ENCODE assay signal across 29 mouse cellular contexts in the genomic region with DNA sequence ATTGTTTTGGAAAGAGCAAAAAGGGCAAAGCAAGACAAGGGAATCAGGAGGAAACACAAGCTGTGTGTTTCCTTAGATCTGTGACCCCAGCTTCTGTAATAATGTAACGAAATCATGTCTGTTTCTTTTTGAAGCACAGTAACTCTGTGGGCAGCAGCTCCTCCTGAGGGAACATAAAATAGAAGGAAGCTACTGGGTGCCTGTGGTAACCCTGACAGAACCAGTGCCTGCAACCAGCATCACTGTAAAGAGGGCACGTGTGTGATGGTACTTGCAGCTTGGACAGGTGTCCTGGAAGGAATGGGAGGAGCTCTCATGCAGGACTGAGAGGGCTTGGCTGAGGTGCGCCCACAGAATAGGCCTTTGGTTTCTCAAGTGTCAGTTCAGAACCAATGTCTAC.
DNase-seq lines count a peak whose midpoint lies in the region; ATAC-seq lines count a peak whose summit lies in the region.
"Had no signal": no experiment of that assay in that cellular context is flagged by ENCODE, and none has a peak within 500 bp of the region (broad histone marks: within the 10 kb centered on the region; RNA-seq: fewer than 3 reads in every experiment).

No protein-coding gene starts in this region.

- no peaks in the 10 kb centered on the region for H3K9me3 ChIP-seq in heart, embryonic 10.5 days
- H3K9me3 ChIP-seq: embryonic facial prominence, embryonic 15.5 days; forebrain, embryonic 10.5 days; forebrain, embryonic 12.5 days; G1E had no signal

- DNase-seq in heart, embryonic 10.5 days (ENCODE audit: low spot score), result peak; percentile 61
- DNase-seq in heart, adult 9 months (ENCODE audit: low spot score in 2 of 2), result no peak
- peak; percentile 50 for DNase-seq in 416B (ENCODE audit: low read depth)
- DNase-seq in frontal cortex, adult 2 months (ENCODE audit: extremely low spot score in 1 of 2, low spot score in 1 of 2), result no peak
- DNase-seq in embryo, embryonic 10 days (ENCODE audit: low spot score), result no peak
- DNase-seq: adrenal gland, adult 8-10 months; adrenal gland, postnatal 14 days; B cell, adult 2 months; cerebellum, adult 11 months; cerebellum, adult 18-20 months; cerebellum, adult 8-10 months; cerebellum, adult 9-11 months; cerebellum, postnatal 14 days; cerebellum, postnatal 36 days; embryo, embryonic 11 days had no signal

- no peak overlapping the region for H3K27ac ChIP-seq in heart, embryonic 10.5 days
- H3K27ac ChIP-seq: embryonic facial prominence, embryonic 13.5 days; embryonic facial prominence, embryonic 15.5 days; forebrain, embryonic 10.5 days; forebrain, embryonic 12.5 days had no signal

- no peak overlapping the region for H3K4me3 ChIP-seq in heart, embryonic 10.5 days
- H3K4me3 ChIP-seq: embryonic facial prominence, embryonic 13.5 days; embryonic facial prominence, embryonic 15.5 days; erythroblast, embryonic 14.5 days; forebrain, embryonic 10.5 days; forebrain, embryonic 12.5 days had no signal

- 0 out of 2 replicates have a peak, but pooled peaks have one; percentile 54 for ATAC-seq in common myeloid progenitor, adult 5-6 weeks (replicated peaks; ENCODE audit: low read depth, poor library complexity, severe bottlenecking)
- ATAC-seq in megakaryocyte progenitor cell, adult 5-6 weeks (replicated peaks; ENCODE audit: poor library complexity), result 0 out of 2 replicates have a peak, but pooled peaks have one; percentile 14
- ATAC-seq: activated CD4-positive, CD25-positive, alpha-beta regulatory T cell, adult 4 months; CD4-positive, CD25-positive, alpha-beta regulatory T cell, adult 4 months; forebrain, embryonic 14.5 days; forebrain, embryonic 16.5 days; Patski had no signal

- 0 out of 2 replicates have a peak, but pooled peaks cover 6% of the 10 kb centered on the region for H3K4me1 ChIP-seq in heart, embryonic 10.5 days
- H3K4me1 ChIP-seq: embryonic facial prominence, embryonic 13.5 days; embryonic facial prominence, embryonic 15.5 days; forebrain, embryonic 10.5 days; forebrain, embryonic 12.5 days had no signal

- WGBS in heart, embryonic 10.5 days, result 74% methylated on average over 3 of the region's 3 CpGs

- H3K27me3 ChIP-seq in heart, embryonic 10.5 days (ENCODE audit: insufficient read depth, poor library complexity, severe bottlenecking), result no peaks in the 10 kb centered on the region
- H3K27me3 ChIP-seq: CH12.LX; embryonic facial prominence, embryonic 13.5 days; embryonic facial prominence, embryonic 15.5 days; forebrain, embryonic 12.5 days; Patski had no signal

- H3K36me3 ChIP-seq in heart, embryonic 10.5 days, result no peaks in the 10 kb centered on the region
- H3K36me3 ChIP-seq: embryonic facial prominence, embryonic 15.5 days; forebrain, embryonic 10.5 days; forebrain, embryonic 12.5 days had no signal

Comparison
In these comparisons a context has a peak if more than half of its experiments do, and no peak if none do; other contexts are left out.
1. DNase-seq: peak in heart, embryonic 10.5 days (single experiment) and 416B (single experiment); none in heart, adult 9 months (0 of 2), frontal cortex, adult 2 months (0 of 2) and embryo, embryonic 10 days (single experiment).